Mouse (Mus musculus) ovary, postnatal 36 days (tissue): ENCODE data around the gene Ripk3.

Experiments
- DNase-seq: peaks from one replicate; pipeline ENCODE4 v3.0.0; 2022; ENCODE audit warnings: low spot score, mixed read lengths

The Ripk3 gene

DNA sequence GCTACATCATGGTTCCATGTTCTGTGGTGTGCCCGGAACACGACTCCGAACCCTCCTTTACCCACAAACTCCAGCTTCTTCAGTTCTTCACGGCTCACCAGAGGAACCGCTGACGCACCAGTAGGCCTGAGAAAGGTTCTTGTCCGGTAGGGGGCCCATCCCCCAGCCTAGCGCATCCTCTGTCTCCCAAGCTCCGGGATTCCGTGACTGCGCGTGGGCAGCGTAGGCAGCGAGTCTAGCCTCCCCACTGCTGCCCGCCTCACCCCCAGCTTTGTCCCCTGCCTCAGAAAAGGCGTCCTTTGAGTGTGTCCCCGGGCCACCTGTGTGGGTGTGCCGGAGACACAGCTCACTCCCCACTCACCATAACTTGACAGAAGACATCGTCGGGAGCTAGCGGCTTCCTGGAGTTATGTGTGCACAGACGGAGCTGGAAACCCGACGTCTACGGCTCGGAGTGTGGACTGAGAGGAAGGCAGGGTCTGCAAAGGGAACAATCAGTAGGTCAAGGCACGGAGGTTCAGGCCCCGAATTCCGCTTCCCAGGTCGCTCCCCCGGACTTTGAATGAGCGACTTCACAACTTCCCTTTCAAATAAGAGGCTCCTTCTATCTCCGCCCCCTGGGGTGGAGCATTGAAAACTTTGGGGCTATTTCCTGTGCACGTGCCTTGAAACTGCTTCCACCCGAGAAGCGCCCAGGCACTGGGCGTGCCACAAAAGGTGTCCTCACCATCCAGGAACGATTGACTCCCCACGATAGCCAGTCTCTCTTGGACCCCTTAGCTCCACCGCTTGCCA is at the start of gene Ripk3:
Gene Ripk3 (minus strand): TSS at position 610 of the 795 bp plus-strand sequence.
- DNase-seq, result no peak

DNA sequence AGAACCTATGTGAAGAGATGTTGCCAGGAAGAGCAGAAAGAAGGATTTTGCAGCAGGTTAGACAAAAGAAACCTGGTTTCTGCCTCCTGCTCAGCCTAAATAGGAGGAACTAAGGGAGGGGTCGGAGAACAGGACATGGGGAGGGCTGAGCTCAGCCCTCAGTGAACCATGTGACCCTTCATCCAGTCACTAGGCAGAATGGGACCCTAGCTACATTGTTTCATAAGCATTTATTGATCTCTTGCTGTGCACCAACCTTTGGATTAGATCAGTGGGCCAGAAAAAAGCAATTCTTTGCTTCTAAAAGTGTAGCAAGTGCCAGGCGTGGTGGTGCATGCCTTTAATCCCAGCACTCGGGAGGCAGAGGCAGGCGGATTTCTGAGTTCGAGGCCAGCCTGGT is 49.6 kb upstream of the Ripk3 start:
- no peak for DNase-seq

DNA sequence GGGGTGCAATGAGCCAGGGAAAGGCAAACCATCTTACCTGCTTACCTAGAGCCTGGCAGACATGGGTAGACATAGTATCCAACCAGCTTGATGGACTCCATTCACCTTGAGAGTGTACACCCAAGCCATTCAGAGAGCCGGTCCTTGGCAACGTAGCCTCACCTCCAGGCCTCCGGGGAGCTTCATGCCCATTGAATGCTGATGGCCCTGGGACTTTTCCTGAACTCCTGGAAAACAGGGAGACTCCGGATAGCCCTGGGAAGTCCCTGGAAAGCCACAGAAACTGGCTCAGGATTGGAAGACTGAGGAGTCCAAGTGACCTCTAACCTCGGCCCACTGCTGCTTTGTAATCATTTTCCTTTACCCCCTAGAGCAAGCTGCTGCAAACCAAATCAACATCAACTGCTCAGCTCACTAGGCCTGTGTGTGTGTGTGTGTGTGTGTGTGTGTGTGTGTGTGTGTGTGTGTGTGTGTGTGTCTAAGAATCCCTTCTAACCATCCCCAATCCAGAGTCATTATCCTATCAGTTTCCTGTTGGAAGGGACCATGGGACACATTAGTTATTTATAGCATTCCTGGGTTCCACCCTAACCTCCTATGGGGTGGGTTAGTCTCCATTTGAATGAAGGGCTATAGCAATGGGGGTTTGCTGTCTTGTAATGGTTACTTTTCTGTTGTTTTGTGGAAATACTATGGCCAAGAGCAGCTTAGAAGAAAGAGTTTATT is 46.3 kb upstream of the Ripk3 start:
- no peak for DNase-seq

DNA sequence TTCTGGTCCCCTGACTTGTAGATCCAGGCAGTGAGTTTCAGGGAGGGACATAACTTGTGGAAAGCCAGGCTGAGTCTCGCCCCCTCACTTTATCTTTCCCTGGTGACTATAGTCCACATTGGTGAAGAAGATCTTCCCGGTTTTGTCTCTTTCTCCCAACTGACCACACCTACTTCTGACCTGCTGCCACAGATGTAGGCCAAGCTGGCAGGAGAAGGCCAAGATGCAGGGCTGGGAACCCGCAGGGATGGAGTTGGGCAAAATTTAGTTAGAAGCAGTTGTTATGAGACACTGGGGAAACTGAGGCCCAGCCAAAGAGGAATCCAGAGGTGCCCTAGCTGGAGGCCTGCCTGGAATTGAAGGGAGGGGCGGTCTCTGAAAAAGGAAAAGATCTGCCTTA is 44.5 kb upstream of the Ripk3 start:
- no peak for DNase-seq

DNA sequence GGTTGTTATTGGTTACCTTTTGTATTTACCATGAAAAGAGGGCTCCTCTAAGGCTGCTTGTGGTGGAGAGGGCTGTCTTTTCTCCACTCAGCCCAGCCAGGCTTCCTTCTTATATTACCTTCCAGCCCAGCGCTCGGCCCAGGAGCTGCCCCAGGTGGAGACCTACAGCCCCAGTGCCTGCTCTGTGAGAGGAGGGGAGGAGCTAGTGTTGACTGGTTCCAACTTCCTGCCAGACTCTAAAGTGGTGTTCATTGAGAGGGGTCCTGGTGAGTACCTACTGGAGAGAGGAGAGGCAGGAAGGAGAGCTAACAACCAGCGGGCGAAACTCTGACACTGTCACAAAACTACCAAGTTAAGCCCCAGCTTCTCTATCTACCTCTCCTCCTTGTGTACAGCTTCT is 41.7 kb upstream of the Ripk3 start:
- no peak for DNase-seq

- DNase-seq, result no peak
Observed at GRCm38 (mm10) chr14:55829854-55830253, 41.2 kb upstream of the Ripk3 start.

DNA sequence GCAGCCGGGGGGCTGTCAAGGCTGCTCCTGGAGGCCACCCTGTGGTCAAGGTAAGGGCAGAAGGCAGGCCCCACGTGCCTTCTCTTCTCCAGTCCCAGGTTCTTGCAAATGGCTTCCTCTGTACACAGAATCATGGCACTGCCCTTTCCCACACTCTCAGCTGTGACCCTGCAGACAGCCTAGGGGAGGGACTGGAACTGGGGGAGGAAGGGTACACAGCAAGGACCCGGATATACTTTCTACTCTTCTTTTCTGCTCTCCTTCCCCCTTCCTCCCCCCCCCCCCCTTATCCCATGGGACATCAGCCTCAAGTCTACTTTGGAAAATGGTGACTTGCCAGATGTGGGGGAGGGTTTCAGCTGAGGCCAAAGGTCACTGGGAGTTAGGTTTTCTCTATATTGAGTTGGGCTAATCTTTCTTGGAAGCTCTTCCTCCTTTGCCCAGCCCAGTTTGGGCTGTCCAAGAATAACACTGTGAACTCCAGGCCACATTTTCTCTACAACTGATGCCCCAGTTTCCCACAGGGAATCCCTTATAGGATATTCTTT is 40.1 kb upstream of the Ripk3 start:
- no peak for DNase-seq

DNA sequence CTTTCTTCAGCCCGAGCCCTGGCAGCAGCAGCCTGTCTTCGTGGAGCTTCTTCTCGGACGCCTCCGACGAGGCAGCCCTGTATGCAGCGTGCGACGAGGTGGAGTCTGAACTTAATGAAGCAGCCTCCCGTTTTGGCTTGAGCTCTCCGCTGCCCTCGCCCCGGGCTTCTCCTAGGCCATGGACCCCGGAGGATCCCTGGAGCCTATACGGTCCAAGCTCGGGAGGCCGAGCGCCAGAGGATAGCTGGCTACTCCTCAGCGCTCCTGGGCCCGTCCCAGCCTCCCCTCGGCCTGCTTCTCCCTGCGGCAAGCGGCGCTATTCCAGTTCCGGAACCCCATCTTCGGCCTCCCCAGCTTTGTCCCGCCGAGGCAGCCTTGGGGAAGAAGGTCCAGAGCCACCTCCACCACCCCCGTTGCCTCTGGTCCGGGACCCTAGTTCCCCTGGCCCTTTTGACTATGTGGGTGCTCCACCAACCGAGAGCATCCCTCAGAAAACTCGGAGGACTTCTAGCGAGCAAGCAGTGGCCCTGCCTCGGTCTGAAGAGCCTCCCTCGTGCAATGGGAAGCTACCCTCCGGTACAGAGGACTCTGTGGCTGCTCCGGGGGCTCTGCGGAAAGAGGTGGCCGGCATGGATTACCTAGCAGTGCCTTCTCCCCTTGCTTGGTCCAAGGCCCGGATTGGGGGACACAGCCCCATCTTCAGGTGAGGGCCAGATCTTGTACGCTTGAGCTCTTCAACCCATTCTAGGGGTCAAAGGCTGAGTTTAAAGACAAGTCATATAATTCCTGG is 38.1 kb upstream of the Ripk3 start:
- no peak for DNase-seq

DNA sequence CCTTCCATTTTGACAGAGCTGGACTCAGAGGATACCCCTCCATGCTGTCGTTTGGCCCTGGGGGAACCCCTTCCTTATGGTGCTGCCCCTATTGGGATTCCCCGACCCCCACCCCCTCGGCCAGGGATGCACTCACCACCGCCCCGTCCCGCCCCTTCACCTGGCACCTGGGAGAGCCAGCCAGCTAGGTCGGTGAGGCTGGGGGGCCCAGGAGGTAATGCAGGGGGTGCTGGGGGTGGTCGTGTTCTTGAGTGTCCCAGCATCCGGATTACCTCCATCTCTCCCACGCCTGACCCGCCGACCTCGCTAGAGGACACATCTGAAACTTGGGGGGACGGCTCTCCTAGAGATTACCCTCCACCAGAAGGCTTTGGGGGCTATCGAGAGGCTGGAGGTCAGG is 37.5 kb upstream of the Ripk3 start:
- no peak for DNase-seq

DNA sequence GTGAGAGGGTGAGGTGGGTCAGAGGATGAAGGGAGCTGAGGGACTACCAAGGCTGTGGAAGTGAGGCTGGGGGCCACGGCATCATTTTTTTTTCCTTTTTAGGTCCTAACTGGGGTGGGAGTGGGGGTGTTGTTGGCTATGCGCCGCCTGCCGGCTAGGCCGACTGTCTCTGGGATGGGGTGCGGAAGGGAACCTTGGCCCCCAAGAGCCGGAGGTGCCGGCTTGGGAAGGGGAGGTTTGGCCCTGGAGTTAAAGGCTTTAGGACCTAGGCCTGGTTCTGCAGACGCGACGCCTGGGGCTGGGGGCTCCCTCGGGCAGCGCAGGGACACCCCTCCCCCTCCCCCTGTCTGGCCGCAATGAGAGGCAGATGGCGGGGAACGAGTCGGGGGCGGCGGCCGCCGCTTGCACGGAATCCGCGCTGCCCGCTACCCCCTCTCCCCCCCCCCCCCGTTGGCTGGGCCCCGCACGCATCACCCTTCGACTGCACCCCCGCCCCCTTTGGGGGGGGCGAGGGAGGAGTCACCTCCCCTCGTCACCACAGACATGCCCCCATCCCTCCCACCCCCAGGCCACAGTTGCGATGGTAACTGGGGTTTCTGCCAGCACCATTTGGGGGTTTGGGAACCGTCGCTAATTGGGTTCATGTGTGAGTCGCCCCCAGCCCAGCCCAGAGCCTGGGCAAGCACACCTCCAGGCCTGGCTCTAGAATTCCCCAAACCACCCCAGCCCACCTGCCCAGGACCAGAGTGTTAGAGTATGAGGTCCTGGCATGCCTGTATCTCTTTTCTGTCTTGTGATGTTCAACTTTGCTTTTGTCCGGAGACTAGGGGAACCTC is 36.8 kb upstream of the Ripk3 start:
- DNase-seq, result peak; percentile 46

DNA sequence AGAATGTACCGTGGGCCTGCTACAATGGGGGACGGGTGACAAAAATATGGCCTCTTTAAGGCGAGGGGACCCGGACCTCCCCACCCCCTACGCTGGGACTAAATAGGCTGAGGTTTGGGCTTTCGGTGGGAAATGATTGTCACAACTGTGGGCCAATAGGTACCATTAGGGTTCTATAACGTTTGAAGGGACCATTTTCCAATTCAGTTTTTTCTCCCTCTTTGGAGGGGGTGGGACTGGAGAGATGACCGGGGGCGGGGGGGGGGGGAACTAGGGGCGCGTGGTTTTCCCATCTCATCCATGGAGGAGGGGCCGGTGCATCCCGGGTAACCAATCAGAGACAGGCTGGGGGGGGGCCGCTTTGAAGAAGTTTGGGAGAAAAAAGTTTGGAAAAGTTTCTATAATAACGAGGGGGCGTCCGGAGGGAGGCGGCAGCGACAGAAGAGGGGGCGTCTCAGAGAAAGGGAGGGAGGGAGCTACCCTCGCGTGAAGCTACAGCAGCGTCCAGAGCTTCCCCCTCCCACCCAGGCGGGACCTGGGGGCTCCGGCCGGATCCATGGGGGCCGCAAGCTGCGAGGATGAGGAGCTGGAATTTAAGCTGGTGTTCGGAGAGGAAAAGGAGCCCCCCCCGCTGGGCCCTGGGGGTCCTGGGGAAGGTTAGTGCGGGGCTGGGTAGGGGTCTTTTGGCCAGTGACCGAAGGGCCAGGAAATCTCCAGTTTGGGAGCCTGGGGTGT is 36.0 kb upstream of the Ripk3 start:
- DNase-seq, result peak; percentile 34

- DNase-seq, result peak; percentile 64
Observed at GRCm38 (mm10) chr14:55824001-55824480, 35.4 kb upstream of the Ripk3 start.

DNA sequence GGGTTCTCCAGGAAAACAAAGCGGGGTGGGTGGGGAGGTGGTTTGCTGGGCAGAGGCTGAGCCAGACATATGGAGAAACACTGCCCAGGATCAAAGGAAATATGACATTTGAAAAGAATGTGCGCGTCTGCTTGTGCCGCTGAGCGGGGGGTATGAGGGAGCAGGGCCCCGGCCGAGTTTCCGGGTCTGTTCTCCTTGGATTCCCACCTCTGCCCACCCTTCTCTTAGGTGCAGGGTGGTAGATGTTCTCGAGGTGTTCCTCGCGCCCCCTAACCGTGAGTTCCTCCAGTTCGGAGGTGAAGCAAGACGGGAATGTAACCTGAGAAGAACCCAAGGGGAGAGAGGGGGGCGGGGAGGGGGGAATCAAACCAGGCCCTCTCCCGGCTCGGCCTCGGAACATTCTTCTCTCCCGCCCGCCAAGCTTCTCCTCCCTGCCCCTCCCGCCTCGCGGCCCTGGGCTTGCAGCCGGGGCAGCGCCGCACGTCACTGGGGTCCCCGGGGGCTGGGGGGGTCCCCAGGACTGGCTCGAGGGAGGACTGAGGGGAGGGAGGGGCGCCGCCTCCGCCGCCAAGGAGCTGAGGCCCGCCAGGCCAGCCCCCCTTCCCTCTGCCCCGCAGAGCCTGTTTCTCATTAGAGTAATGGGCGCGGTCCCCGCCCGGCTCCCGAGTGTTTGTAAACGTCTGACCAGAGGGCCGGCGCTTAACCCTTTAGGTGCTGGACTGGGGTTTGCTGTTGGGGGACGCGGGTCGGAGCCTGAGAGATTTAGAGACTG is 34.5 kb upstream of the Ripk3 start, which contains the start of gene Nfatc4:
Gene Nfatc4 (plus strand): TSS at position 154 of the 772 bp plus-strand sequence.
- DNase-seq, result peak; percentile 82

GRCm38 (mm10) chr14:55822435-55822990 is 33.8 kb upstream of the Ripk3 start:
- peak; percentile 71 for DNase-seq

DNA sequence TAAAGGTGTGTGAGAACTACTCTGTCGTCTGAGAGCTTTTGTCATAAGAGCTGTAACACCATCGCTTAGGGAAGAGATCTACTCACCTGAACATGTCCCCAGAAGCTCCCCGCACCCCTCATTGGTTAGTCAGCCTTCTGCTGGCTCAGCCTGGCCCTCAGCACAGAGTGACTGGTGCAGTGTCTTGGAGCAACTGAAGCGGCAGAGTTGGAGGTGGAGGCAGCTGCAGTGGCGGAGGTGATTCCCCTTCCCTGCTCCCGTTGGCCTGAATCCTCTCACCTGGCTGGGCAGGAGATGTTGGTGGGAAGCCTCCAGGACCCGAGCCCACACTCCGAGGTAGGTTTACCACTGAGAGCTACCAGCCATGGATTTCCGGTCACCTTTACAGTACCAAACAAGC is 31.9 kb upstream of the Ripk3 start:
- DNase-seq, result no peak

- DNase-seq, result no peak
Observed at GRCm38 (mm10) chr14:55819845-55820405, 31.3 kb upstream of the Ripk3 start.

- DNase-seq, result peak; percentile 57
Observed at GRCm38 (mm10) chr14:55815310-55815751, 26.7 kb upstream of the Ripk3 start.

- DNase-seq, result peak; percentile 63
Observed at GRCm38 (mm10) chr14:55814885-55815284, 26.2 kb upstream of the Ripk3 start.
